Mouse (Mus musculus) stomach, postnatal 0 days (tissue): ENCODE data around the gene Dcn. TPM values are rescaled to one million over a fixed set of nuclear protein-coding genes. Genes with fewer than 3 reads are reported as not detected.

Experiments
- ATAC-seq: fragments of 200-750 bp; cut with Nextera tagmentation; 2 replicates; pipeline ENCODE4 v1.8.0; 2017; ENCODE audit not compliant: low FRiP score, low TSS enrichment
- DNase-seq: peaks from one replicate; pipeline ENCODE4 v3.0.0-alpha.2; 2016; ENCODE audit warnings: low spot score
- H3K27ac ChIP-seq: fragments of 300-500 bp; sonication (generic); replicated peaks from 2 replicates; pipeline ENCODE4 v1.5.1; 2014; ENCODE audit warnings: mild to moderate bottlenecking, control low read depth
- H3K27me3 ChIP-seq: fragments of 300-500 bp; sonication (generic); 2 replicates; pipeline ENCODE4 v1.6.1; 2014; ENCODE audit warnings: low read length; ENCODE audit not compliant: control insufficient read depth, insufficient read depth
- H3K36me3 ChIP-seq: fragments of 300-500 bp; sonication (generic); 2 replicates; pipeline ENCODE4 v1.6.1; 2014; ENCODE audit warnings: low read length, mixed read lengths; ENCODE audit not compliant: control insufficient read depth, insufficient read depth
- H3K4me1 ChIP-seq: fragments of 300-500 bp; sonication (generic); replicated peaks from 2 replicates; pipeline ENCODE4 v1.6.1; 2014; ENCODE audit warnings: antibody characterized with exemption; ENCODE audit not compliant: control insufficient read depth, insufficient read depth
- H3K4me2 ChIP-seq: fragments of 300-500 bp; sonication (generic); replicated peaks from 2 replicates; pipeline ENCODE4 v1.6.1; 2014; ENCODE audit warnings: low read depth, mild to moderate bottlenecking, control low read depth, moderate library complexity
- H3K4me3 ChIP-seq: fragments of 300-500 bp; sonication (generic); 2 replicates; pipeline ENCODE4 v1.5.1; 2014; ENCODE audit warnings: low read depth, low read length, control low read depth
- H3K9ac ChIP-seq: fragments of 300-500 bp; sonication (generic); 2 replicates; pipeline ENCODE4 v1.6.1; 2014; ENCODE audit warnings: mild to moderate bottlenecking, low read length, control low read depth, mixed read lengths
- H3K9me3 ChIP-seq: fragments of 300-500 bp; sonication (generic); 2 replicates; pipeline ENCODE4 v1.6.1; 2016; ENCODE audit warnings: low read length; ENCODE audit not compliant: control insufficient read depth
- CTCF ChIP-seq: IDR thresholded peaks from 2 replicates; pipeline ENCODE4 v1.5.1; 2016; ENCODE audit warnings: antibody characterized with exemption, low read depth, mild to moderate bottlenecking, moderate library complexity
- EP300 ChIP-seq: optimal IDR thresholded peaks from 2 replicates; pipeline ENCODE3; 2016; ENCODE audit warnings: antibody characterized with exemption
- whole genome bisulfite sequencing: fragments of 180-500 bp; shearing (Covaris S2); extraction: QIAGEN DNeasy Blood & Tissue Kit; methylation state at CpG from one replicate; pipeline ENCODE4 v1.1.7; 2014; 5-methylcytosine and 5-hydroxymethylcytosine counted together
- polyA plus RNA-seq: library from polyadenylated mRNA; unstranded; fragments of >200 nt; fragmentation: Nextera tagmentation; extraction: Ambion mirVana; gene quantifications from 2 replicates; pipeline ENCODE4 v1.2.1, GENCODE M21; 2015

The Dcn gene
- 589 and 601 TPM in 2 replicates for polyA plus RNA-seq

- ATAC-seq (peak; percentile 84; the same call in 1 of the 2 replicates), DNase-seq (peak; percentile 18)
- Histone ChIP-seq H3K4me2 (peak within 1 kb of the TSS; percentile 33), H3K4me3 (peak within 1 kb of the TSS; percentile 37), H3K27me3 (no peaks in the 10 kb centered on the region), H3K9me3 (no peaks in the 10 kb centered on the region), H3K27ac (peak within 1 kb of the TSS; percentile 64), H3K36me3 (no peaks in the 10 kb centered on the region), H3K9ac (peak within 1 kb of the TSS; percentile 43), H3K4me1 (no peaks in the 10 kb centered on the region)
- 12% methylated on average over 7 of the region's 7 CpGs for WGBS
- TF ChIP-seq EP300 (peak; percentile 50), CTCF (no peak)
Observed at GRCm38 (mm10) chr10:97479004-97479766, at the start of gene Dcn. TSS of gene Dcn (plus strand) at chr10:97479609.

GRCm38 (mm10) chr10:97436662-97437061 is 42.7 kb upstream of the Dcn start:
- Histone ChIP-seq H3K27me3 (no peaks in the 10 kb centered on the region), H3K9ac (no peak overlapping the region), H3K36me3 (no peaks in the 10 kb centered on the region), H3K4me2 (no peak overlapping the region), H3K4me3 (no peak overlapping the region), H3K4me1 (no peaks in the 10 kb centered on the region), H3K9me3 (no peaks in the 10 kb centered on the region), H3K27ac (no peak overlapping the region)
- peak; percentile 49; the same call in 1 of the 2 replicates for ATAC-seq
- DNase-seq, result peak; percentile 22
- no peak for TF ChIP-seq EP300
- TF ChIP-seq CTCF, result no peak
- 57% methylated on average over 5 of the region's 5 CpGs for WGBS

GRCm38 (mm10) chr10:97442300-97442699 is 37.1 kb upstream of the Dcn start:
- DNase-seq (no peak), ATAC-seq (0 out of 2 replicates have a peak, but pooled peaks have one; percentile 56)
- Histone ChIP-seq H3K9me3 (no peaks in the 10 kb centered on the region), H3K9ac (no peak overlapping the region), H3K36me3 (no peaks in the 10 kb centered on the region), H3K27me3 (no peaks in the 10 kb centered on the region), H3K4me2 (no peak overlapping the region), H3K27ac (no peak overlapping the region), H3K4me3 (no peak overlapping the region), H3K4me1 (no peaks in the 10 kb centered on the region)
- no peak for TF ChIP-seq CTCF
- TF ChIP-seq EP300, result no peak
- 15% methylated on average over 2 of the region's 2 CpGs for WGBS

GRCm38 (mm10) chr10:97446486-97446885 is 32.9 kb upstream of the Dcn start:
- TF ChIP-seq EP300, result no peak
- no peak for TF ChIP-seq CTCF
- H3K27me3 ChIP-seq, result no peaks in the 10 kb centered on the region
- WGBS, result 77% methylated on average over 4 of the region's 4 CpGs

GRCm38 (mm10) chr10:97452886-97453285 is 26.5 kb upstream of the Dcn start:
- H3K4me3 ChIP-seq, result no peak overlapping the region
- TF ChIP-seq EP300 (no peak), CTCF (no peak)
- no peaks in the 10 kb centered on the region for H3K36me3 ChIP-seq
- 71% methylated on average over 1 of the region's 1 CpGs for WGBS
- H3K4me2 ChIP-seq, result no peak overlapping the region
- DNase-seq (no peak), ATAC-seq (no peak)
- no peak overlapping the region for H3K27ac ChIP-seq
- H3K9ac ChIP-seq, result no peak overlapping the region
- no peaks in the 10 kb centered on the region for H3K27me3 ChIP-seq
- H3K9me3 ChIP-seq, result no peaks in the 10 kb centered on the region
- no peaks in the 10 kb centered on the region for H3K4me1 ChIP-seq

More at GRCm38 (mm10) chr10:97446486-97446885, 32.9 kb upstream of the Dcn start:
- Histone ChIP-seq H3K4me3 (no peak overlapping the region), H3K36me3 (no peaks in the 10 kb centered on the region), H3K9me3 (no peaks in the 10 kb centered on the region), H3K9ac (no peak overlapping the region), H3K4me1 (no peaks in the 10 kb centered on the region), H3K27ac (no peak overlapping the region), H3K4me2 (no peak overlapping the region)
- ATAC-seq (no peak), DNase-seq (no peak)

GRCm38 (mm10) chr10:97453529-97453928 is 25.9 kb upstream of the Dcn start:
- Histone ChIP-seq H3K9me3 (no peaks in the 10 kb centered on the region), H3K4me2 (no peak overlapping the region), H3K27me3 (no peaks in the 10 kb centered on the region), H3K36me3 (no peaks in the 10 kb centered on the region), H3K4me3 (no peak overlapping the region), H3K4me1 (no peaks in the 10 kb centered on the region), H3K9ac (no peak overlapping the region), H3K27ac (no peak overlapping the region)
- WGBS, result 84% methylated on average over 9 of the region's 9 CpGs
- ATAC-seq (no peak), DNase-seq (no peak)
- TF ChIP-seq EP300 (no peak), CTCF (no peak)
